Mouse (Mus musculus): Measurements from ENCODE around the gene Jup.
"Not testable (repeated sequence)": the region's sequence is repeated elsewhere in the genome, so short reads cannot be mapped to it uniquely, and the experiment has no call there.

Gene Jup

DNA sequence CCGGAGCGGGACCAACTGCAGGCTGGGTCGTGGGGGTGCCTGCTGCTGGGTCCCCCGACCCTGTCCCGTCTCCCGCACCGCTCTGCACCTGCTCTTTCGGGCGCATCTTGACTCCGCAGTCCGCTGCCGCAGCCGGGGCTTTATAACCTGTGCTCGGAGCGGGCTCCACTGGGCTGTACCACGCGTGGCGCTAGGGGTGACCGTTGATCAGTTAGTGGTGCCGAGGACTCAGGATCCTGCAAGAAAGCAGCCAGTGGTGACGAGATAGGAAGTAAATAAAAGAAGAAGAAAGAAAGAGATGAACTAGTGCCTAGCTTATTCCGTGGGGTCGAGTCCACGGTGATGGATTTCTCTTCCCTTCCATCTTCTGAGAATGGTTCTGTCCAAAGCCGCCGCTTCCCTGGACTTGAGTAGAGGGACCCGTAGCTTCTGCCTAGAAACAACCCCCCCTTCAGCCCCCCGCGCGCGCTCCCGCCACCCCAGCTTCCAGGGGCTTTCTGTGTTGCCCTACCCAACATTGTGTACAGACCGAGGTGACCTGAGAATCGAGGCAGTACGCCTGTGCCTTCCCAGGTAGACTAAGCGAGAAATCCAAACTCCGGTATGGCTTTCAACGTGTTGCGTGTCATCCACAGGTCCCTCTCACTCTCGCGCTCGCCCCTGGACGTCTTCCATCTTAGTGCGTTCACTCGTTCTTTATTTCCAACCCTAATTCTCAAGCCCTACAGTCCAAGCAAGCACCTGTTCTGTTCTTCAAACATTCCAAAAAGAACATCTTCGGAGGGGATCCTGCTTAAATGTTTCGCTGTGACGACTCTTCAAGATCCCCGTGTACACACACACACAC, 41.4 kb downstream of the Jup start, which contains the start of gene Hap1:
TSS of gene Hap1 (minus strand) at position 157 of the 847 bp plus-strand sequence.
- DNase-seq: peak; percentile 73

DNA sequence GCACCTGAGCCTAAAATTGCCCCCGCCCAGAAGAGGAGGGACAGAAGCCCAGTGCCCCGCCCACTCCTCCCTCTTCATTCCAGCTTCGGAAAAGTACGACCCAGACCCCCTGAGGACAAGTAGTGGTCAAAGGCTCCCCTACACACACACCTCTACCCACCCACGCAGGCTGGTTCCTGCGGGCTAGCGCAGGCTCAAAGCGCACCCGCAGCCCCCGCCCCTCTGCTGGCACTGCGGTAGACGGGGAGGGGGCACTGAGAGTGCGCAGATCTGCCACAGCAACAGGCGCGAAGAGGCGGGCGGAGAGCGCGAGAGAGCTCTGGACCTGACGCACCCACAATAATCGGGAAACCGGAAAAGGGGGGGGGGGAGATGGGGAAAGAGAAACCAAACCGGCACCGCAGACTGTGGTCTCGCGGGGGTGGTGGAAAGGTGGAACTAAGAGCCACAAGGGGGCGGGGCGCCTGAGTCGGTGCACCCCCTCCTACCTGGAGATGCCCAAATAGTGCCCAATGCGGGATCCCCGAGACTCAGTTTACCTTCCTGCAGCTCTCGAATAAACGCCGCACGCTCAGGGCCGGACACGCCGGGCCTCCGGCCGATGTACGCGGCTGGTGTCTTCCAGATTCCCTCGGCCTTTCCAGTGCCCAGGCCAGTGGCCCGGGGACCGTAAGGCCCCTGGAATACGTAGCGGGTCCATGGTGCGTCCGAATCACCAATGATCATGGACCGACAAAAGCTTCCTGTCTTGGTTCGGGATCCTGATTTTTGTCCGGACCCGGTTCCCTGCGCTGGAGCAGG, 42.2 kb downstream of the Jup start:
- DNase-seq: peak; percentile 60

DNA sequence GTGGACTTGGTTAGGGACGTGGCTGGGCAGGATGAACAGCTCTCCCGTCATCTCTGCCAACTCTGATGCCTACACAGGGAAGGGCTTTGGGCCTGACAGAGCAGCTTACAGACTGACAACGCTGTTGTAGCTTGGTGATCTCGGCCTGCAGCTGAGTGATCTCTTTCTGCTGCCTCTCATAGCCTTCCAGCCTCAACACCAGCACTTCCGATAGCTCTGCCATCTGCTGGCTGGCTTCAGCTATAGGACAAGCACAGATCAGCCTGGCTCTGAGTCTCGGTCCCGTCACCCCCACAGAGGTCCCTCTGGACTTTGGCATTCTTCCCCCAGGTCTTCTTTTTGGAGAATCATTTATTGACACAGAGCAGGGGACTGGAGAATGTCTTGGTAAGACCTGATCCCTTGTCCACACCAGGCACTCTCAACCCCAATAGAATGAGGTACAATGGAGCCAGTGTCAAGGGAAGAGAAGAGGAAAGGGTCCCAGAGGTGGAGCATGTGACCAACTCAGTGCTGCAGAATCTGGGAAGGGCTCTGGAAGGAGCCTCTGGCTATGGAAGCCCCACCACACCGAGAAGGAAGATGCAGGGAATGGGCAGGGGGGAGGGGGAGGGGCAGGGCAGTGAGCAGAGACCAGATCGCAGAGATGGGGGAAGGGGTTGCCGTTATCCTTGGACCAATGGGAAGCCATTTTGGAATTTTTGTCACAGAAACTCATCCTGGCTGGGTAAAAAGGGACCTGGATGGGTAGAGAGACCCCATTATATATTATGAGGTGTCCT, 45.3 kb downstream of the Jup start:
- DNase-seq: no peak

DNA sequence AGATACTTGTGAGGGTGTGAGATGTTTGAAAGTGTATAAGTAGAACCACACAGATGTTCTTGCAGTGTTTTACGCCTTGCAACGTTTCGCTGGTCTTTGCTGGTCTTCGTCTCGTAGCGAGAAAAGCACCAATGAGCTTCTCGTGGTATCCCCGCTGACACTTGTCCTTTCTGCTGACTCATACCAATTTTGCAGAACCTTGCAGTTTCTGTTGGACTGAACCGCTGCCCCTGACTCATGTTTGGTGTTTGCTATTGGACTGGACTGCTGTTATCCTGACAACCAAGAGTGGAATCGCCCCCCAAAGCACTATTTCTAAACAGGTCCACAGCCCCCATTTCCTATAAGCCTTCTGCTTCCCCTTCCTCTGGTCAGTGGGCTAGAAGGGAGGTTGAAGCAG, 53.3 kb downstream of the Jup start:
- DNase-seq: no peak

DNA sequence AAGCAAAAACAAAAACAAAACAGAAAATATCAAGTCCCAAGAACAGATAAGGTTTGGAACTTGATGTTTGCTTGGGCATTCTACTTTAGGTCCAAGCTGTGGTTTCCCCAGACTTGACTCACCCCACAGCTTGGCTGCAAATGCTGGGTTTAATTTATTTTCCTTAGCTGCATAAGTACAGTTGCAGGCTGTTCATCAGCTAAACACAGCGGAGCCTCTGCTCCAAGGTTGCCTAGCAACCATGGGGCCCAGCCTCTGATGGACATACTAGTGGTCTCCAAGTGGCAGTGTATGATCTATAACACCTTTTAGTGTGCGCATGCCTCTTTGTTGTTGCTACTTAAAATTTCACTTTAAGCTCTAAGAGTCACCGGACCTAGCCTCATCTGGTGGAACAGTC, 61.8 kb downstream of the Jup start:
- DNase-seq: no peak

DNA sequence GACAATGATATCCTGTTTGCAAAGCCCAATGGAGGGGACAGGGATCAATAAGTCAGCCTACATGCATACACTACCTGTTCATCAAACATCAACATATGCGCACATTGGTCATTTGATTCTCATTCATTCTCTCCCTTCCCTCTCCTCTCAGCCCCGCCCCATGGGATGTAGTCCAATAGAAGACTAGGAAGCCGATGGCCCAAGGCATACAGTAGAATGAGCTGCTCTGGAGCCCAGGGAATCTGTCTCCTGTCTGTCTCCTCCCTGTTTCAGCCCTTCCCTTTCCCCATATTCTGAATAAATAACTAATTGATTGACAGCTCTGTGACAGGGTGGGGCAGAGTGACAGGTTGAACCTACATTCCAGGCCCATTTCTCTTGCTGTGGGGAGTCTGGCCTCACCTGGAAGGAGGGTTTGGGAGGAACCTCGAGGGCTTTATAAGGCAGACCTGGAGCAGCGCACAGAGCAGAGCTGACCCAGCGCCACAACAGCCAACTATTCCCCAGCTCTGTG, 63.6 kb downstream of the Jup start, which contains the start of gene Gast:
TSS of gene Gast (plus strand) at position 464 of the 514 bp plus-strand sequence.
- no peak for DNase-seq

DNA sequence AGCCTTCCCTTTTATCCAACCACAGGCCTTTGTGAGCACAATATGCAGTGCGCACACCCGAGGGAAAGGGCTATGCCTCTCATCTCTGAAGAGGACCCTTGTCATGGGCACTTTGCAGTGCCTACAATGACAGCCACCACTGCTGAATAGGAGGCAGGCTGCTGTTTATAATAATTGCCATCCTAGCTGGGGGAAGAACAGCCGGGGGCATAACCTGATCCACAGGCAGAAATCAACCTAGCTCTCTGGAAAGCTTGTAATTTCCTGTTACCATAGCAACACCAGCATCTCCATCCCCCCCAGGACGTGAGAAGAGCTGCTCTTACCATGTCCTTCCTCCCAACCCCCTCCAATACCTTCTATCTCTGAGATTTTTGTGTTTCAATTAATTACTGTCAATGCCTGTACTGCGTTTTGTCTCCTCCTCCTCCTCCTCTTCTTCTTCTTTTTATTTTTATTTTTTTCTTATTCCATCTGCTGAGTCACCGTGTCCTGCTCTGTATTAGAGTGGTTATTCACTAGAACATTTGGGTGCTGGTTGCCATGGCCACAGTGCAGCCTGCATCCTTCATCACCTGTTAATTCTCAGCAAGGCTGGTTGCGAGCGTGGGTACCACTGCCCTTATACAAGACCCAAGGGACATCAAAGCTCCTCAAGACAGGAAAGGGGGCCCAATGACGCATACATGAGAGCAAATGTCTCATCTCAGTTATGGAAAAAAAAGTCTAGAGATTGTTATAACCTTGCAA, 64.6 kb downstream of the Jup start:
- DNase-seq: no peak

DNA sequence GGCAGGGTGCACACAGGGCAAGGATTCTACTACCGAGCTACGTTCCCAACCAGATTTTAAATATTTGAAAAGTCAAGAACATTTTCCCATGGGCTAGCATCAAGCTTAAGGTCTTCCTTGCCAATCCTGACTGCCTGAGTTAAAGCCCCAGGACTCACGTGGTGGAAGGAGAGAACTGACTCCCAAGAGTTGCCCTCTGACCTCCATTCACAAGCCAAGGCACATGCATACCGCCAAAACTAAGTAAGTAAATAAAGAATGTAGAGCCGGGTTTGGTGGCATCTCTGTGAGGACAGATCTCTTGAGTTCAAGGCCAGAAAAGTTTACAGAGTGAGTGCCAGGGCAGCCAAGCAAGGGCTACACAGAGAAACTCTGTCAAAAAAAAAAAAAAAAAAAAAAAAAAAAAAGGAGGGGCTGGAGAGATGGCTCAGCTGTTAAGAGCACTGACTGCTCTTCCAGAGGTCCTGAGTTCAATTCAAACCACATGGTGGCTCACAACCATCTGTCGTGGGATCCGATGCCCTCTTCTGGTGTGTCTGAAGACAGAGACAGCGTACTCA, 66.7 kb downstream of the Jup start:
- DNase-seq: not testable (repeated sequence)

DNA sequence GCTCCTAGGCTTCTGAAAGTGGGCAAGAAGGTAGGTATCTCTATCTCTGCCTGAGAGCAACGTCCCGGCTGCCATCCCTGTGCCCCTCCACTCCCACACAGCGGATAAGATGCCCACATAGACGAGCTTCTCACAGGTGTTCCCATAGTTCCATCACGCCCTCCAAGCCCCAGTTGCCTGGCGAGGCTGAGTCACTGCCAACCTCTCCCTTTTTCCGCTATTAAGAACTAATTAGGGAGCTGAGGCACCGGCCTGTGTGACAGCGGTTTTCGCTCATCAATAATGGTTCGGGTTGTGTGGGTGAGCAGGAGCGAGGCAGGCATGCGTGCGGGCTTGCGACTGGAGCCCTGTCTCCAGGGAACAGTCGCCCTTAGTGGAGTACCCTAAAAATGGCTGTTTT, 67.3 kb downstream of the Jup start:
- DNase-seq: no peak

DNA sequence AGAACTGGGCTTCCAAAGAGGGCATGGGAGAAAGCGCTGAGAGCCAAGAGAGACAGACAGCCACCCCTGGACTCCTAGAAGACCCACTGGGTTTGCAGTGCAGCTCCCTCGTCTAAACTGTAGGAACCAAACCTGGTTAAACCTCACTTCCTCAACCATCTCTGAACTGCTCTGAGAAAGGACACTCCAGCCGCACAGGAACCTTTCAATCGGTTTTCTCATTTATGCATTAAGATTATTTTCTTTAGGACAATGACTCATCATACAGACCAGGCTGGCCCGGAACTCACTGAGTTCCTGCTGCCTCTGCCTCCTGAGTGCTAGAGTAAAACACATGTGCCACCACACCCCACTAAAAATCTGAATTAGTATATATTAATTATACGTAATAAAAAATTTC, 69.8 kb downstream of the Jup start:
- DNase-seq: no peak

DNA sequence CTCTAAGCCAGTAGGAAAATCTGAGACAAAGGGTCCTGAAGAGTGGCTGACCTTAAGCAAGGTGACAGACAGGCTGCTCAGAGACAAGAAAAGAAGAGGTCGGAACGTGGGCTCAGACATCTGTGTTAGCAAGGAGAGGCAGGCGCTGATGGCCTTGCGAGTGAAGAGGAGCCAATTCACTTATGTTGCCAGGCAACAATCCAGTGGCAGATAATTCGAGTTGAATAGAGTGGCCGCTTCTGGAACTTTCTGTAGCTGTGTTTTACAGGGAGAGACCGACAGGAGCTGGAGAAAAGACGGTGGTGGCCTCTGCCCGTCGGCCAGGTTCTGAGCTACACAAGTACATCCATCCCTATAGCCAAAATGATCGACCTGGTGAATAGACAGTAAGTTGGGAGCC, 70.2 kb downstream of the Jup start:
- DNase-seq: no peak

DNA sequence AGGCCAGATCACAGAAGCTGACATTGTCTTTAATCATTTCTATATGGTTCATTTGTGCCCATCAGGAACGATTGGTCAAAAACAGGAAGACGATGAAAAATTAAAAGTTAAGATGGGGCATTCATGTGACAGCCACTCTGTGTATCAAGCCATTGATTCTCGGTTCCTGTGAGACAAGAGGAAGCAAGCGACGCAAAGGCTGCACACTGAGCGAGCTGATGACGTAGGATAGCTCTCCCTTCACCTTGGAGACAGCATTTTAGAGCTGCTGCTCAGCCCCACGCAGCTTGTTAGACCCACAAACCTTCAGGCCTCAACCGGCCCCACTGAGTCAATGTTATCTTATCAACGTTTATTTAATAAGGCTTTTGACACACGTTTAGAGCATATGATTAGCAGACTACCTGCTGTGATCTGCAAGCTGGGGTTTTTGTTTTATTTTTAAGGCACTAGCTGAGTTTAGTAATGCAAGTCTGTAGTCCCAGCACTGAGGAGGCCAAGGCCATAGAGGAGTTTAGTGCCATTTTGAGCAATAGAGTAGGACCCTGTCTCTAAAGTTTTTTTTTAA, 72.4 kb downstream of the Jup start:
- no peak for DNase-seq

DNA sequence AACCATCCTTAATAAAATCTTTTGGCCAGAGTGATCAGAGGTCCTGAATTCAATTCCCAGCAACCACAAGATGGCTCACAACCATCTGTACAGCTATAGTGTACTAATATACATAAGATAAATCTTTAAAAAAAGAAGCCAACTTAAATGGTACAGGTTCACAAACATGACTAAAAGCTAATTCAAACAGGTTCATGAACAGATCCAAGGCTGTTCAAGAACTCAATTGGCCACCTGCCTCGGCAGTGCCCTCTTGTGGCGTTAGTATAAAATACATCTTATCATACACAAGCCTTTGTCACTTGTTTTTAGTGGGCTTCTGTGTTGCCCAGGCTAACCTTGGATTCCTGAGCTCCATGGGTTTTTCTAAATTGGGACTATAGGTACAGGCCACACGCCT, 74.0 kb downstream of the Jup start:
- DNase-seq: peak; percentile 64

DNA sequence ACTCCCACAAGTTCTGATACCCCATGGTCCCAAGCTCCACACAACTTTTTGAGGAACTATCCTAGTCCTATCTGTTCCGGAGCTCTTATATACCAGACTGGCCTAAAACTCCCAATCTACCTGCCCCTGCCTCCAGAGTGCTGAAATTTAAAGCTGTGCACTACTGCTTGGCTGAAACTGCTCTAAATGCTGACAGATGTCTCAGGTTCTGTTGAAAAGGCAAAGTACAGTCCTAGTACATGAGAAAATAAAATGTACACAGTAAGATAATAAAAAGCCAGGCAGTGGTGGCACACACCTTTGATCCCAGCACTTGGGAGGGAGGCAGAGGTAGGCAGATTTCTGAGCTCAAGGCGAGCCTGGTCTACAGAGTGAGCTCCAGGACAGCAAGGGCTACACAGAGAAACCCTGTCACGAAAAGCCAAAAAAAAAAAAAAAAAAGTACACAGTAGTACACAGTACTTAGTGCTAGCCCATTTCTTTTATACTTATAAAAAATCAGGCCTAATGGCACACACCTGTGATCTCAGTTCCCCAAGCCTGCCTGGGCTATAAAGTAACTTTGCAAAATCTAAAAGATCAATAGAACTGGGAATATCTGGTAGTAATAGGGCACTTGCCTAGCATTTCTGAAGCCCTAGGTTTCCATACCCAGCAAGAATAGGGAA, 74.8 kb downstream of the Jup start:
- DNase-seq: no peak

DNA sequence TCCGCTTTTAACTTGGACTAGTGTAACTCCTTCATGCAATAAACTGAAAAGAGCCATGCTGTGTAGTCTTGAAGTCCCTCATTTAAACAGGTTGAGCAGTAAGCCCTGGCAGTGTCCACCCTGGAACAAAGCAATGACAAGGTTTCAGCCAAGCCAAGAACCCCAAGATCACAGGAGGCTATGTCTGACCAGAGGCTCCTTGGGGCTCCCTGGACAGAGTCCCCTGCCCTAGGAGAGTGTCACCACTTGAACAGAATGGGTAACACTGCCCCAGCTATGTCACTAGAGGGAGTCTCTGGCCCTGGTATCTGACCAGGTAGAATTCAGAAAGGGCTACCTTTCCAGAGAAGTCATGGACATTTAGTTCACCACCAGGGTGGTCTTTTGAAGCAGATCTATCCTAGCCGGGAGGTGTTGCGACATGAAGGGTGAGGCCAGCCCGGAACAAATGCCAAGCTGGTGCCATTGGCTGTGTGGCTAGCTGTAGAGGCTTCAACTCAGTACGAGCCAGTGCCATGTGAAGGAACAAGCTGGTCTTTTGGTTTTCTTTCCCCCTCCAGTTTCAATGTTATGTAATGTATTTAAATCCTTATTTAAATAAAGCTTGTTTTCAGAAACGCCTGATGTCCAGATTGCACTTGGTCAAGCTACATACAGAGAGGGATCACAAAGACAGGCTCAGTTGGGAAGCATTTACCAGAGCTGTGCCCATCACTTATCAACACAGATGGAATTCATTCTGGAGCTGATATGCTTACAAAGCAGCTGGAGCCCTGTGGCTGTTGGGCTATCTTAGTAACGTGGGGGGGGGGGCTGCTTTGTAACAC, 75.9 kb downstream of the Jup start:
- DNase-seq: not testable (repeated sequence)

DNA sequence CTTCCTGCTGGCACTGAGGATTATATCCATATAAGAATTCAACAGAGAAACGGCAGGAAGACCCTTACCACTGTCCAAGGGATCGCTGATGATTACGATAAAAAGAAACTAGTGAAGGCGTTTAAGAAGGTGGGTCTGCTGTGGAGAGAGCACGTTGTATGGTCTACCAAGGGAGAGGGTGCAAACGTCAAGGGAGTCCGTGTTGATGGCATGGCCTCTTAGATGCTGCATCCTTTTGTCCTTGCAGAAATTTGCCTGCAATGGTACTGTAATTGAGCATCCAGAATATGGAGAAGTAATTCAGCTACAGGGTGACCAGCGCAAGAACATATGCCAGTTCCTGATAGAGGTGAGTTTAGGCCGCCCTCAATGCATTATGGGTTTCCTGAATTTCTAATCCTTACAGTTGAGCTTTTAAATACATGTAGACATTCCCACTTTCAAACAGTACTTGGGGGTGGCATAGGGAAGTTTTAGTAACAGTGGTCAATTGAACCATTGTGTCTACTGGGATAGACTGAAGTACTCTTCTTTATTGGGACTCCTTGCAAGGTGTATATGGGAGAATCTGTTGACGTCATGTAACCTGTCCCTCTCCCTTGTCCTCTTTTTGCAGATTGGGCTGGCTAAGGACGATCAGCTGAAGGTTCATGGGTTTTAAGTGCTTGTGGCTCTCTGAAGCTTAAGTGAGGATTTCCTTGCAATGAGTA, 76.7 kb downstream of the Jup start:
- DNase-seq: not testable (repeated sequence)

DNA sequence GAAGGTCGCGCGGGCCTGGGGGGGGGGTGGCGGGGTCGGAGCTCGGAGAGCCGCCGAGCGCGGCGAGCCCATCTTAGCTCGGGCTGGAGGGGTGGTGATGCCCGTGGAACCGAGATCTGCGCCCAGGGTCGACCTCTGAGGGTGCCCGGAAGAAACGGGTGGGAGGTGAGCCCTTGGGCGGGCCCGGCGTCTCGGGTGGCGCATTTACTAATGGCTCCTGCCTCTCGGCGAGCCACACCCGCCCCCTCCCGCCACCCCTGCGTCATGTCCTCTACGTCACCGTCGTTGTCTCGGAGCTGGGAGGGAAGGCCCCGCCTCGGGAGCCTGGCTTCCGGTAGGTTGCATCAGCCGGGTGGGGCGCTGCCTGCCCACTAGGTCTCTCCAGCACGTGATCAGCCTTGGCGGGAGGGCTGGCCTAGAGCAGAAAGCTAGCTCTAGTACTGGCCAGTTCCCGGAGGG, 77.4 kb downstream of the Jup start:
- peak; percentile 95 for DNase-seq

DNA sequence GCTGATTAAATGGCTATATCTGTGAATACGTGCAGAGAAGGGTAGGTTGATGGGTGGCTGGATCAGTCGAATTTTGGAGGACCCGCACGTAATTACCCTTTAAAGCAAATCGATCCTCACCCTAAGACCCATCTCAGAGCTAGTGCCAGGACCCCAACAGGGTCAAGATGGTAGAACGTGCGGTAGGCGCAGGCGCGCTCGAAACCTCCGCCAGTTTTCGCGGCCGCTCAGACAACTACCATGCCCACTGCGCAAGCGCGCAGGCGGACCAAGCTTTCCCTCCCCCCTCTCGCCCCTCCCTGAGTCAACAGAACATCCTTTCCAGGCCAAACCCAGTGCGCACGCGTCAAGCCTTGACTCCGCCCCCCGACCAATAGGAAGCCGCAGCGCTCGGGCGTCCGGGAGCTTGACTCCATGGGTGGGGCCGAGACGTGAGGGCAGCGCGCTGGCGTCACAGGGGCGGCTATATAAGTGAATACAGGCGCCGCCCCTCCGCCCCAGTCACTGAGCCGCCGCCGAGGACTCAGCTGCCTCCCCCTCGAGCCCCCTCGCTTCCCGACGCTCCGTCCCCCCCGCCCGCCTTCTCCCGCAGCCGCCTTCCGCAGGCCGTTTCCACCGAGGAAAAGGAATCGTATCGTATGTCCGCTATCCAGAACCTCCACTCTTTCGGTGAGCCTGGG, 77.9 kb downstream of the Jup start, which contains the start of gene Eif1:
TSS of gene Eif1 (plus strand) at position 394 of the 680 bp plus-strand sequence.
- DNase-seq: peak; percentile 100
